Mouse (Mus musculus) lung, postnatal 0 days (tissue): Measurements from ENCODE around the gene Tmem43. TPM values are rescaled to one million over a fixed set of nuclear protein-coding genes. Genes with fewer than 3 reads are reported as not detected.
"Not testable (repeated sequence)": the region's sequence is repeated elsewhere in the genome, so short reads cannot be mapped to it uniquely, and the experiment has no call there.

Experiments
- ATAC-seq: fragments of 200-750 bp; cut with Nextera tagmentation; 2 replicates; pipeline ENCODE4 v1.8.0; 2017; ENCODE audit warnings: moderate library complexity
- DNase-seq: peaks from one replicate; pipeline ENCODE4 v3.0.0-alpha.2; 2016; ENCODE audit warnings: low spot score
- H3K27ac ChIP-seq: fragments of 300-500 bp; sonication (generic); 2 replicates; pipeline ENCODE4 v1.5.1; 2014; ENCODE audit warnings: antibody characterized with exemption, mild to moderate bottlenecking, low read length, mixed read lengths
- H3K27me3 ChIP-seq: fragments of 300-500 bp; sonication (generic); replicated peaks from 2 replicates; pipeline ENCODE4 v1.6.1; 2014; ENCODE audit warnings: low read length, mixed read lengths; ENCODE audit not compliant: insufficient read depth
- H3K36me3 ChIP-seq: fragments of 300-500 bp; sonication (generic); 2 replicates; pipeline ENCODE4 v1.6.1; 2014; ENCODE audit warnings: low read length, mixed read lengths; ENCODE audit not compliant: insufficient read depth
- H3K4me1 ChIP-seq: fragments of 300-500 bp; sonication (generic); 2 replicates; pipeline ENCODE4 v1.6.1; 2014; ENCODE audit warnings: antibody characterized with exemption, low read depth, low read length, mixed read lengths; ENCODE audit not compliant: insufficient read depth
- H3K4me2 ChIP-seq: fragments of 300-500 bp; sonication (generic); replicated peaks from 2 replicates; pipeline ENCODE4 v1.6.1; 2014; ENCODE audit warnings: low read depth, mild to moderate bottlenecking, low read length, moderate library complexity, mixed read lengths
- H3K4me3 ChIP-seq: fragments of 300-500 bp; sonication (generic); 2 replicates; pipeline ENCODE4 v1.5.1; 2014; ENCODE audit warnings: low read depth, low read length
- H3K9ac ChIP-seq: fragments of 300-500 bp; sonication (generic); replicated peaks from 2 replicates; pipeline ENCODE4 v1.6.1; 2014; ENCODE audit warnings: low read depth, mild to moderate bottlenecking
- H3K9me3 ChIP-seq: fragments of 300-500 bp; sonication (generic); 2 replicates; pipeline ENCODE4 v1.6.1; 2016; ENCODE audit warnings: low read length, mixed read lengths
- CTCF ChIP-seq: IDR thresholded peaks from 2 replicates; pipeline ENCODE4 v1.5.1; 2016; ENCODE audit warnings: antibody characterized with exemption, mild to moderate bottlenecking
- EP300 ChIP-seq: IDR thresholded peaks from 2 replicates; pipeline ENCODE4 v1.6.1; 2016; ENCODE audit warnings: antibody characterized with exemption, mild to moderate bottlenecking, control low read depth
- WGBS: fragments of 180-500 bp; shearing (Covaris S2); extraction: QIAGEN DNeasy Blood & Tissue Kit; methylation state at CpG from one replicate; pipeline ENCODE4 v1.1.7; 2014; 5-methylcytosine and 5-hydroxymethylcytosine counted together
- polyA plus RNA-seq: library from polyadenylated mRNA; unstranded; fragments of >200 nt; fragmentation: Nextera tagmentation; extraction: Ambion mirVana; gene quantifications from 2 replicates; pipeline ENCODE4 v1.2.1, GENCODE M21; 2015

Gene Tmem43
- polyA plus RNA-seq, 1 experiment from 2014 or later = 69.4 TPM

- Histone ChIP-seq H3K27me3 (no peaks in the 10 kb centered on the region), H3K4me2 (no peak overlapping the region), H3K9ac (no peak overlapping the region), H3K36me3 (peaks cover 5% of the 10 kb centered on the region; the same call in 1 of the 2 replicates), H3K27ac (no peak overlapping the region), H3K9me3 (no peaks in the 10 kb centered on the region), H3K4me1 (peaks cover 7% of the 10 kb centered on the region), H3K4me3 (no peak overlapping the region)
- ATAC-seq = no peak
- 78% methylated on average over 2 of the region's 2 CpGs for WGBS
- DNase-seq = no peak
- no peak for TF ChIP-seq EP300
- TF ChIP-seq CTCF = no peak
These were observed 2.8 kb upstream of the Tmem43 start for GRCm38 (mm10) chr6:91470712-91471111.

GRCm38 (mm10) chr6:91471427-91471826 is 2.1 kb upstream of the Tmem43 start:
- not testable (repeated sequence) for H3K4me1 ChIP-seq, H3K4me3 ChIP-seq, H3K36me3 ChIP-seq, H3K27me3 ChIP-seq, H3K9ac ChIP-seq, DNase-seq, H3K4me2 ChIP-seq, H3K27ac ChIP-seq, ATAC-seq, H3K9me3 ChIP-seq
- WGBS = 93% methylated on average over 3 of the region's 3 CpGs

- WGBS = 26% methylated on average over 6 of the region's 6 CpGs
These were observed 1.2 kb upstream of the Tmem43 start for GRCm38 (mm10) chr6:91472319-91472718.

GRCm38 (mm10) chr6:91473805-91474440 is 420 bp downstream of the Tmem43 start:
- H3K9me3 ChIP-seq = no peaks in the 10 kb centered on the region
- no peaks in the 10 kb centered on the region for H3K27me3 ChIP-seq
- WGBS = 0% methylated on average over 27 of the region's 27 CpGs
- peak overlapping the region; percentile 77 for H3K9ac ChIP-seq
- peak overlapping the region; percentile 87 for H3K4me2 ChIP-seq
- TF ChIP-seq CTCF (no peak; the same call in 1 of the 2 replicates), EP300 (no peak)
- H3K4me3 ChIP-seq = peak overlapping the region; percentile 78
- DNase-seq = no peak
- peaks cover 7% of the 10 kb centered on the region for H3K4me1 ChIP-seq
- H3K27ac ChIP-seq = peak overlapping the region; percentile 87
- peaks cover 13% of the 10 kb centered on the region for H3K36me3 ChIP-seq
- peak; percentile 27 for ATAC-seq

More at GRCm38 (mm10) chr6:91472319-91472718, 1.2 kb upstream of the Tmem43 start:
- peak overlapping the region; percentile 87 for H3K4me2 ChIP-seq
- no peaks in the 10 kb centered on the region for H3K36me3 ChIP-seq
- no peaks in the 10 kb centered on the region for H3K27me3 ChIP-seq
- peak overlapping the region; percentile 78 for H3K27ac ChIP-seq
- H3K9ac ChIP-seq = peak overlapping the region; percentile 54
- ATAC-seq (peak; percentile 4; the same call in 1 of the 2 replicates), DNase-seq (peak; percentile 80)
- H3K4me1 ChIP-seq = peaks cover 7% of the 10 kb centered on the region
- no peaks in the 10 kb centered on the region for H3K9me3 ChIP-seq
- TF ChIP-seq CTCF = no peak
- TF ChIP-seq EP300 = peak; percentile 36
- peak overlapping the region; percentile 78; the same call in 1 of the 2 replicates for H3K4me3 ChIP-seq

GRCm38 (mm10) chr6:91474441-91475190 is 1.1 kb downstream of the Tmem43 start:
- H3K27me3 ChIP-seq = no peaks in the 10 kb centered on the region
- H3K9me3 ChIP-seq = no peaks in the 10 kb centered on the region
- DNase-seq (peak; percentile 89), ATAC-seq (peak; percentile 41)
- H3K4me2 ChIP-seq = peak overlapping the region; percentile 87
- H3K4me3 ChIP-seq = peak overlapping the region; percentile 78
- H3K36me3 ChIP-seq = peaks cover 19% of the 10 kb centered on the region
- H3K4me1 ChIP-seq = peaks cover 7% of the 10 kb centered on the region
- peak overlapping the region; percentile 77; the same call in 1 of the 2 replicates for H3K9ac ChIP-seq
- 41% methylated on average over 9 of the region's 9 CpGs for WGBS
- TF ChIP-seq CTCF (no peak), EP300 (no peak)
- peak overlapping the region; percentile 87; the same call in 1 of the 2 replicates for H3K27ac ChIP-seq

GRCm38 (mm10) chr6:91476541-91476940 is 3.0 kb downstream of the Tmem43 start:
- 95% methylated on average over 2 of the region's 2 CpGs for WGBS
- ATAC-seq (no peak), DNase-seq (no peak)
- no peak overlapping the region for H3K4me3 ChIP-seq
- TF ChIP-seq CTCF (no peak), EP300 (no peak)
- no peak overlapping the region for H3K27ac ChIP-seq
- H3K27me3 ChIP-seq = no peaks in the 10 kb centered on the region
- H3K9ac ChIP-seq = no peak overlapping the region
- peaks cover 34% of the 10 kb centered on the region for H3K36me3 ChIP-seq
- H3K4me1 ChIP-seq = peaks cover 7% of the 10 kb centered on the region
- H3K4me2 ChIP-seq = no peak overlapping the region
- no peaks in the 10 kb centered on the region for H3K9me3 ChIP-seq
